Mouse (Mus musculus) hindbrain, embryonic 13.5 days (tissue): ENCODE results near the gene Rasgrp4. TPM values are rescaled to one million over a fixed set of nuclear protein-coding genes. Genes with fewer than 3 reads are reported as not detected.

Source experiments
- ATAC-seq: fragments of 200-750 bp; cut with Nextera tagmentation; 2 replicates; pipeline ENCODE4 v1.8.0; 2017; ENCODE audit warnings: moderate TSS enrichment; ENCODE audit not compliant: low FRiP score
- H3K27ac ChIP-seq: fragments of 300-500 bp; sonication (generic); 2 replicates; pipeline ENCODE4 v1.5.1; 2015; ENCODE audit warnings: inconsistent platforms, mild to moderate bottlenecking, moderate library complexity
- H3K27me3 ChIP-seq: fragments of 300-500 bp; sonication (generic); 2 replicates; pipeline ENCODE4 v1.6.1; 2015; ENCODE audit warnings: mild to moderate bottlenecking, inconsistent platforms
- H3K36me3 ChIP-seq: fragments of 300-500 bp; sonication (generic); 2 replicates; pipeline ENCODE4 v1.6.1; 2015; ENCODE audit warnings: mild to moderate bottlenecking, inconsistent platforms
- H3K4me1 ChIP-seq: fragments of 300-500 bp; sonication (generic); replicated peaks from 2 replicates; pipeline ENCODE4 v1.6.1; 2015; ENCODE audit warnings: inconsistent platforms
- H3K4me2 ChIP-seq: fragments of 300-500 bp; sonication (generic); 2 replicates; pipeline ENCODE4 v1.6.1; 2015; ENCODE audit warnings: inconsistent platforms, mild to moderate bottlenecking, moderate library complexity
- H3K4me3 ChIP-seq: fragments of 300-500 bp; sonication (generic); 2 replicates; pipeline ENCODE4 v1.5.1; 2015; ENCODE audit warnings: mild to moderate bottlenecking, inconsistent platforms
- H3K9ac ChIP-seq: fragments of 300-500 bp; sonication (generic); 2 replicates; pipeline ENCODE4 v1.6.1; 2015; ENCODE audit warnings: mild to moderate bottlenecking, inconsistent platforms
- H3K9me3 ChIP-seq: fragments of 300-500 bp; sonication (generic); 2 replicates; pipeline ENCODE4 v1.6.1; 2016; ENCODE audit warnings: inconsistent platforms
- WGBS: fragments of 180-500 bp; shearing (Covaris S2); methylation state at CpG from one replicate; pipeline ENCODE4 v1.1.7; 2015; 5-methylcytosine and 5-hydroxymethylcytosine counted together
- polyA plus RNA-seq: library from polyadenylated mRNA; unstranded; fragments of >200 nt; fragmentation: Nextera tagmentation; extraction: Ambion mirVana; gene quantifications from 2 replicates; pipeline ENCODE4 v1.2.1, GENCODE M21; 2015

The Rasgrp4 gene
- 0.48 and 0.68 TPM in 2 replicates for polyA plus RNA-seq

- Histone ChIP-seq H3K27me3 (peaks cover 36% of the 10 kb centered on the region), H3K4me2 (peak within 1 kb of the TSS; percentile 52), H3K9ac (peak within 1 kb of the TSS; percentile 5; the same call in 1 of the 2 replicates), H3K4me3 (peak within 1 kb of the TSS; percentile 25), H3K27ac (no peak within 1 kb of the TSS), H3K9me3 (no peaks in the 10 kb centered on the region), H3K4me1 (peaks cover 9% of the 10 kb centered on the region), H3K36me3 (no peaks in the 10 kb centered on the region)
- 3% methylated on average over 15 of the region's 20 CpGs for WGBS
- ATAC-seq, result 0 out of 2 replicates have a peak, but pooled peaks have one; percentile 36
These were observed at the start of gene Rasgrp4 for GRCm38 (mm10) chr7:29134693-29135386. Gene Rasgrp4, plus strand, starts transcription at chr7:29134851.

DNA sequence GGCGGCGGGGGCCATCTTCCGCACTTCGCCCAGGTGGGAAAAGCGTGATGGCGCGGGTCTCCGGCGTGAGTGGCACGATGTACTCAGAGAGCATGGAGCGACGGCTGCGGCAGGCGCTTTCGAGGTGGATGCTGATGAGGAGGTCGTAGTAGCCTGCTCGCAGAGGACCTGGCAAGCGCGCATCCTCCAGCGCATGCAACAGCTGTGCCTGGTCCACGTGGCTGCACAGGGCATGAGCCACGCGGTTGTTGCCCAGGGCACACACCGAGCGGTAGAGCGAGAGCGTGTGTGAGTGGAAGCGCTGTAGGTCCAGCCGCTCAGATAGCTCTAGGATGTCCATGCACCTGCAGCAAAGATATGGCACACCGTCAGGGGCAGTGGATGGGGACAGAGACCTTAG is 48.7 kb upstream of the Rasgrp4 start:
- H3K4me3 ChIP-seq, result no peak overlapping the region
- no peak for ATAC-seq
- no peaks in the 10 kb centered on the region for H3K4me1 ChIP-seq
- H3K36me3 ChIP-seq, result no peaks in the 10 kb centered on the region
- H3K27ac ChIP-seq, result no peak overlapping the region
- H3K9me3 ChIP-seq, result no peaks in the 10 kb centered on the region
- H3K27me3 ChIP-seq, result peaks cover 10% of the 10 kb centered on the region; the same call in 1 of the 2 replicates
- no peak overlapping the region for H3K9ac ChIP-seq
- WGBS, result 92% methylated on average over 30 of the region's 30 CpGs
- no peak overlapping the region for H3K4me2 ChIP-seq

GRCm38 (mm10) chr7:29086902-29087301 is 47.7 kb upstream of the Rasgrp4 start:
- H3K9ac ChIP-seq, result no peak overlapping the region
- 91% methylated on average over 10 of the region's 10 CpGs for WGBS

GRCm38 (mm10) chr7:29088817-29089216 is 45.8 kb upstream of the Rasgrp4 start:
- ATAC-seq, result no peak
- 71% methylated on average over 6 of the region's 6 CpGs for WGBS
- Histone ChIP-seq H3K9me3 (no peaks in the 10 kb centered on the region), H3K9ac (no peak overlapping the region), H3K27ac (no peak overlapping the region), H3K36me3 (no peaks in the 10 kb centered on the region), H3K4me2 (no peak overlapping the region), H3K4me1 (no peaks in the 10 kb centered on the region), H3K4me3 (no peak overlapping the region), H3K27me3 (no peaks in the 10 kb centered on the region)

More at GRCm38 (mm10) chr7:29086902-29087301, 47.7 kb upstream of the Rasgrp4 start:
- Histone ChIP-seq H3K4me1 (no peaks in the 10 kb centered on the region), H3K4me2 (no peak overlapping the region), H3K36me3 (no peaks in the 10 kb centered on the region), H3K9me3 (no peaks in the 10 kb centered on the region), H3K4me3 (no peak overlapping the region), H3K27ac (no peak overlapping the region), H3K27me3 (0 out of 2 replicates have a peak, but pooled peaks cover 5% of the 10 kb centered on the region)
- ATAC-seq, result no peak

DNA sequence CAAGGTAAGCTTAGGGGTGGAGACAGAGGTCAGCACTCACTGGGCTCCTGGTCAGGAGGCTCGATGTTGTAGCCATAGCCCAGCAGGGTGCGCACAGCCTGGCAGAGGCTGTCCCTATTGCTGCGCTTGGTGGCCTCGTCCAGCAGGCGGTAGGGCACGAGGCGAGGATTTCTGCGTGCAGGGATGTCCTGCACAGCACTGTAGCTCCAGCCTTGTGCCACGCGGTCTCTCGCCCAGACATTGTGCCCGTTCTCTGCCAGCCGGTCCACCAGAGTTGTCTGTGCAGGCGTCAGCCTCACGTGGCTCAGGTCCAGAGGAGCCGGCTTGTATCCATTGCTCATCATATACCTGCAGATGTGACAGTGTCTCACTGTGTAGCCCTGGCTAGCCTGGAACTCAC is 37.5 kb upstream of the Rasgrp4 start:
- no peak overlapping the region for H3K4me3 ChIP-seq
- no peak overlapping the region for H3K4me2 ChIP-seq
- H3K9me3 ChIP-seq, result no peaks in the 10 kb centered on the region
- WGBS, result 86% methylated on average over 16 of the region's 16 CpGs
- no peaks in the 10 kb centered on the region for H3K36me3 ChIP-seq
- H3K9ac ChIP-seq, result no peak overlapping the region
- no peak overlapping the region for H3K27ac ChIP-seq
- no peaks in the 10 kb centered on the region for H3K4me1 ChIP-seq
- no peaks in the 10 kb centered on the region for H3K27me3 ChIP-seq
- ATAC-seq, result no peak

GRCm38 (mm10) chr7:29101286-29102017 is 33.2 kb upstream of the Rasgrp4 start:
- Histone ChIP-seq H3K4me2 (no peak overlapping the region), H3K27ac (no peak overlapping the region), H3K9me3 (no peaks in the 10 kb centered on the region), H3K4me1 (no peaks in the 10 kb centered on the region), H3K27me3 (no peaks in the 10 kb centered on the region), H3K36me3 (no peaks in the 10 kb centered on the region), H3K9ac (no peak overlapping the region), H3K4me3 (no peak overlapping the region)
- 92% methylated on average over 12 of the region's 12 CpGs for WGBS
- no peak for ATAC-seq

DNA sequence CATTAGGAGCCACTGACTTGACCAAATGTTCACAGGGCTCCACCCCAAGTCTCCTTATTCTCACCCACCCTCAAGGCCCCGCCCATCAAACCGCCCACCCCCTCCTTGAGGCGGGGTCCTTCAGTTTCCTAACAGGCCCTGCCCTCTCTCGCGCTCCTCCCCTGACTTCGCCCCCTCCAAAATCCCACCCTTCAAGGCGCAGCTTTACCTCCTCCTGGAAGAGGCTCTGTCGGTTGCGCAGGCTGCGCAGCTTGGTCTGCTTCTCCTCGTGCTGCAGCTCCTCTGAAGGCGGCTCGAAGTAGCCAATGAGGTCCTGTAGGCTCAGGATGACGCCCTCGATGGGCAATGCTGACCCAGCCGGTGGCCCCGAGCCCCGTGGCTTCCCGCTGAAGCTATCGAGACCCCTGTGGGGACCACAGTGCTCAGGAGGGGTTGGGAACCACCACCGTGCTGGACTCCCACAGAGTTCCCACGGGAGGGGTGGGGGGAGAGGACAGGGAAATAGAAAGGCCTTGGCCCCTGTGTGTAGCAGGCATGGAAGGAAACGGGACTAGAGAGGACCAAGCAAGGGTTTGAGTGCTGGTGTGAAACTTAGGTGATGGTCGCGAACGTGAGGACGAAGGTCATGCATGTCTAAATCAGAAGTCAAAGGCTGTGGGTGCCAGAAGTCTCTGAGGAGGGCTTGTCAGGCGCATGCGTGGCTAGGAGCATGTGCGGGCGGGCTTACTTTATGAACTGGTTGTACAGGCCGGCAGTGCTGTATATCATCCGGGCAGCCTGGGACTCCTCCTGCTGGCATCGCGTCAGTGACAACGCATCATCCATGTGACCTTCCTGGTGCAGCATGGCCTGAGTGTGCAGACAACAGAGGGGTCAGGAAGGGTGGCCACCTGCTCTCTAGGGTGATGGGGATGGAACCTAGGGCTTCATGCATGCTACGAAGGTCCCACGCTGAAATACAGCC is 25.4 kb upstream of the Rasgrp4 start:
- peak overlapping the region; percentile 48 for H3K4me2 ChIP-seq
- no peak for ATAC-seq
- H3K9ac ChIP-seq, result peak overlapping the region; percentile 56; the same call in 1 of the 2 replicates
- 27% methylated on average over 38 of the region's 38 CpGs for WGBS
- no peaks in the 10 kb centered on the region for H3K36me3 ChIP-seq
- no peaks in the 10 kb centered on the region for H3K9me3 ChIP-seq
- H3K4me1 ChIP-seq, result peaks cover 8% of the 10 kb centered on the region
- H3K4me3 ChIP-seq, result peak overlapping the region; percentile 18
- H3K27me3 ChIP-seq, result 0 out of 2 replicates have a peak, but pooled peaks cover 10% of the 10 kb centered on the region
- no peak overlapping the region for H3K27ac ChIP-seq

DNA sequence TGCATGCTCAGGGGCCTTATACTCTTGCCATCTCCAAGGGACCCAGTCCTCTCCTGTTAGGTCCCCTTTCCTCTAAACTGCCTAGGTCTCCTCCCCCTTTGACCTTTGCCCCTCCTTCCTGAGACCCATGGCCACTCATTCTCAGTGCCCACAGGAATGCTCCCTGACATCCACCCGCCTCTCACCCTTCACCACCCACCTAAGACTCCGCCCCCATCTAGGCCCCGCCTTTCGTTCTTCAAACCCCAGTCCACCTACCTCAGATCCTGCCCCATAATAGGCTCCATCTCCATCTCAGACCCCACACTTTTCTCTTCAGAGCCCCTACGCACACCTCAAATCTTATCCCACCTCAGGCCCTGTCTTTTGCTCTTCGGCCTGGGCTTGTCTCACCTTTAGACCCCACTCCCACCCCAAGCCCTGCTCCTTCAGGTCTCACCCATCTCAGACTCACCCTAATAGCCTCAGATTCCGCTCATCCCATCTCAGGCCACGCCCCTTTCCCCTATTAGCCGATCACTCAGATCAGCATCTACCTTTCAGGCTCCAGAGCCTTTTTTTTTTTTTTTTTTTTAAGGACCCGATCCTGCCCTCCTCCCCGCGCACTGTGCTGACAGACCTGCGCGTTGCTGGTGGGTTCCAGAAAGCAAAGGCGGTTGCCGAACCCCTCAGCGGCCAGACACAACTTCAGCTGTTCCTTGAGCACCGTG is 16.4 kb upstream of the Rasgrp4 start:
- ATAC-seq, result no peak
- H3K4me2 ChIP-seq, result no peak overlapping the region
- H3K4me1 ChIP-seq, result no peaks in the 10 kb centered on the region
- WGBS, result 10% methylated on average over 18 of the region's 18 CpGs
- H3K9ac ChIP-seq, result no peak overlapping the region
- peaks cover 15% of the 10 kb centered on the region; the same call in 1 of the 2 replicates for H3K27me3 ChIP-seq
- H3K27ac ChIP-seq, result no peak overlapping the region
- H3K36me3 ChIP-seq, result no peaks in the 10 kb centered on the region
- H3K9me3 ChIP-seq, result no peaks in the 10 kb centered on the region
- no peak overlapping the region for H3K4me3 ChIP-seq

DNA sequence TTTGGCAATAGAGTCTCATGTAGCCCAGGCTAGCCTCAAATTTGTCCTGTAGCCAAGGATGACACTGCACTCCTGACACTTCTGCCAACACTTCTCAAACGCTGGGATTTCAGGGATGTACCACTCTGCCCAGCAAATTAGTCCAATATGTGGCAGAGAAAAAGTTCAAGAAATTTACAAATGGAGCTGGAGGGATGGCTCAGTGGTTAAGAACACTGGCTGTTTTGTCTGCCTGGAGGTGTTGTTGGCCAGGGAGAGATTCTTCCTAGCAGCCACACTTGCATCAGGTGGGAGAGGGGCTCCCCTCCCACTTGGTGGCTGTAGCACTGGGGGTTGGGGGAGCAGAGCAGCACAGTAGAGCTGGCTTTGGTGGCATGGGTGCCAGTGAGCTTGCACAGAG is 15.1 kb upstream of the Rasgrp4 start:
- H3K4me1 ChIP-seq, result peaks cover 2% of the 10 kb centered on the region
- no peak overlapping the region for H3K9ac ChIP-seq
- H3K27me3 ChIP-seq, result peaks cover 26% of the 10 kb centered on the region; the same call in 1 of the 2 replicates
- H3K27ac ChIP-seq, result no peak overlapping the region
- no peaks in the 10 kb centered on the region for H3K36me3 ChIP-seq
- no peak overlapping the region for H3K4me3 ChIP-seq
- ATAC-seq, result no peak
- no peaks in the 10 kb centered on the region for H3K9me3 ChIP-seq
- 81% methylated on average over 1 of the region's 1 CpGs for WGBS
- no peak overlapping the region for H3K4me2 ChIP-seq

DNA sequence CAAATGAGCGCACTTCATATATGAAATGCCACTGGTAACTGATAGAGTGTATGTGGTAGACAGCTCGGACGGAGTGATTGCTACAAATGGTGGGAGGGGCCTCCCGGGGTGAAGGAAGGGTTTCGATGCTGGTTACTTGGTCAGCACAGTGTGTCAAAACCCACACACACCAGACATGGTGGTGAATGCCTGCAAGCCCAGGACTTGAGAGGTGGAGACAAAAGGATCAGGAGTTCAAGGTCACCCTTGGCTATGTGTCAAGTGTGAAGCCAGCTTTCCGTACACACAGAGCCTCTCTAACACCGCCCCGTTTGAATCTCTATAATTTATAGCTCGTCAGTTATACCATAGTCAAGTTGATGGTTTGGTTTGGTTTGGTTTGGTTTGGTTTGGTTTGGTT is 11.8 kb upstream of the Rasgrp4 start:
- WGBS, result 91% methylated on average over 9 of the region's 9 CpGs
- ATAC-seq, result no peak

DNA sequence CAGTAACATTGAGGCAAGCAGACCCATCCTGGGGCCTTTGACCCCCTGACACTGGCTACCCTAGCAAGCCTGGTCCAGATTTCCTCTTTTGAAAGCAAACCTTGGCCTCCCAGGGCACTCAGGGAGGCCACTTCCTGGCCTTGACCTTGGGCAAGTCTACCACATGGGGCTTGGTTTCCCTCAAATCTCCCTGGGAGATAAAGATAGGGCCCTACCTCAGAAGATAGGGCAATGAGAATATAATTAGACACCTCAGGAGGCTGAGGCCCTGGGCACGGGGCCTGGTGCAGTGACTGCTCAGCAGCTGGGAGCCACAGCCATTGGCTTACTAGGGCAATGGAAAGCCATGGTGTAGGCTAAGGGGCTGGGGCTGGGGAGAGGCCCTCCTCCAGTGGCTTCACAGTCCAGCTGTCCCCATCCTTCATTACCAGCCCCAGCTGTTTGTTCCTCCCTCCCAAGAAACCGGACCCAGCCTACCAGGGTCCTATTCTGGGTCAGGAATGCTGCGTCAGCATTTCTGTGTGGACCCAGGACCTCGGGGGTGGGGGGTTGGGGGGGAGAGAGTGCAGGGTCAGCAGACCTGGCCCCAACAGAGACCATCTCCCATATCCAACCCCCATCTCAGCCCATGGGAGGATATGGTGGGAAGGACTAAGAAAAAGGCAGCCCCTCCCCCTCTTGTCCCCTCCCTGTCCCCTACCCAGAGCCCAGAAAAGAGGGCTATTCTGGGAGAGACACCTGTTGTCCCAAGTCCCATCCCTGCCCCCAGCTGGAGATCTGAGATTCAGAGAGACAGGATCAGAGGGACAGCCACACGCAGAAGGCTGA is 10.9 kb upstream of the Rasgrp4 start:
- no peak for ATAC-seq
- Histone ChIP-seq H3K9ac (no peak overlapping the region), H3K4me2 (no peak overlapping the region), H3K4me1 (peaks cover 9% of the 10 kb centered on the region), H3K4me3 (no peak overlapping the region), H3K27me3 (peaks cover 26% of the 10 kb centered on the region; the same call in 1 of the 2 replicates), H3K36me3 (no peaks in the 10 kb centered on the region), H3K27ac (no peak overlapping the region), H3K9me3 (no peaks in the 10 kb centered on the region)
- whole genome bisulfite sequencing, result 46% methylated on average over 5 of the region's 5 CpGs

More for the DNA sequence above, 11.8 kb upstream of the Rasgrp4 start:
- Histone ChIP-seq H3K4me1 (peaks cover 9% of the 10 kb centered on the region), H3K27me3 (peaks cover 32% of the 10 kb centered on the region; the same call in 1 of the 2 replicates), H3K36me3 (no peaks in the 10 kb centered on the region), H3K4me3 (no peak overlapping the region), H3K9ac (no peak overlapping the region), H3K27ac (no peak overlapping the region), H3K4me2 (no peak overlapping the region), H3K9me3 (no peaks in the 10 kb centered on the region)
